Mouse (Mus musculus) limb, embryonic 10.5 days (tissue): Measurements from ENCODE around the gene Cntnap5a. TPM values are rescaled to one million over a fixed set of nuclear protein-coding genes. Genes with fewer than 3 reads are reported as not detected.

Experiments
- DNase-seq: peaks from one replicate; pipeline ENCODE4 v3.0.0-alpha.2; 2017; ENCODE audit warnings: low spot score
- H3K27ac ChIP-seq: fragments of 300-500 bp; sonication (generic); 2 replicates; pipeline ENCODE4 v1.5.1; 2016; ENCODE audit warnings: mild to moderate bottlenecking
- H3K27me3 ChIP-seq: fragments of 300-500 bp; sonication (generic); 2 replicates; pipeline ENCODE4 v1.6.1; 2016; ENCODE audit warnings: low read depth, mild to moderate bottlenecking; ENCODE audit not compliant: poor library complexity, severe bottlenecking
- H3K36me3 ChIP-seq: fragments of 300-500 bp; sonication (generic); 2 replicates; pipeline ENCODE4 v1.6.1; 2016; ENCODE audit warnings: mild to moderate bottlenecking, moderate library complexity
- H3K4me1 ChIP-seq: fragments of 300-500 bp; sonication (generic); 2 replicates; pipeline ENCODE4 v1.6.1; 2016
- H3K4me3 ChIP-seq: fragments of 300-500 bp; sonication (generic); 2 replicates; pipeline ENCODE4 v1.5.1; 2016; ENCODE audit warnings: mild to moderate bottlenecking, moderate library complexity
- H3K9me3 ChIP-seq: fragments of 300-500 bp; sonication (generic); replicated peaks from 2 replicates; pipeline ENCODE4 v1.6.1; 2016; ENCODE audit warnings: mild to moderate bottlenecking
- WGBS: fragments of 180-500 bp; shearing (Covaris S2); methylation state at CpG from one replicate; pipeline ENCODE4 v1.1.7; 2016; 5-methylcytosine and 5-hydroxymethylcytosine counted together
- polyA plus RNA-seq: library from polyadenylated mRNA; unstranded; fragments of >200 nt; fragmentation: Nextera tagmentation; extraction: Ambion mirVana; gene quantifications from 2 replicates; pipeline ENCODE4 v1.2.1, GENCODE M21; 2016

Cntnap5a gene
- polyA plus RNA-seq, 1 experiment from 2014 or later: not detected

DNA sequence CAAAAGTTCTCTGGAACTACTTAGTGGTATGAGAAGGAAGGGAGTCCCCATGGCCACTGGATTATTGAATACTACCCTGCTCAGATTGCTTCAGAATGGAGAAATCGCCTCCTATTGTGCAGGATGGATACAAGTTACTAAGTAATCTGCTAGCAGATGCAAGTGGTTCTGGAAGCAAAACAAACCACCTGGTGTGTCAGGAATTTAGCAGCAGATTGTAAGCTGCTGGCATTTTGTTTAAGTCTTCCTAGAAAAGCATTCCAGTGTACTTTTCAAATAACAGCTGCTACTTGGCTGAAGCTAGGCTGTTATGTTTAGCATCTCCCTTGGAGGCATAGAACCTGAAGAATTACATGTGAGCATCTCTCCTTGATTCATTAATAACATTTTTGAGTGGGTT is 247.5 kb downstream of the Cntnap5a start:
- no peaks in the 10 kb centered on the region for H3K36me3 ChIP-seq
- no peaks in the 10 kb centered on the region for H3K9me3 ChIP-seq
- no peak overlapping the region for H3K27ac ChIP-seq
- no peaks in the 10 kb centered on the region for H3K4me1 ChIP-seq
- DNase-seq: no peak
- no peak overlapping the region for H3K4me3 ChIP-seq
- WGBS: 35% methylated on average over 1 of the region's 1 CpGs
- H3K27me3 ChIP-seq: no peaks in the 10 kb centered on the region

DNA sequence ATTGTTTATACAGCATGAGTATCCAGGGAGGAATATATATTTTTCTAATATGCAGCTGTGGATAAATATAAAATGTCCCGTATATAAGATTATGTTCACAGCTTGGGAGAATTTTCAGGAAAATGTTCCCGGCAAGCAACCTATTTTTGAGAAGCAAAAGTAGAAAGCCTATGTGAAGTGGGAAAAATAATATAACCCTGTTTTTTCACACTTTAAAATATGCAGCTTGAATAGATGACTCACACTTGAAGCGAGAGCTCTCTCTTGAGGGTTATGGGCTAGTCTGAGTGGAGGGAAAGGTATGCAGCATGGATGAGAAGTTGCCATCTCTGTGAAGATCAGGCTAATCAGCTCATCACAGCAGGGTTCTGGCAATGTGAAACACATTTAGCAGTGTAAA is 261.3 kb downstream of the Cntnap5a start:
- H3K27me3 ChIP-seq: no peaks in the 10 kb centered on the region
- no peaks in the 10 kb centered on the region for H3K36me3 ChIP-seq
- H3K4me3 ChIP-seq: no peak overlapping the region
- H3K9me3 ChIP-seq: no peaks in the 10 kb centered on the region
- DNase-seq: no peak
- WGBS: 94% methylated on average over 3 of the region's 3 CpGs
- no peaks in the 10 kb centered on the region for H3K4me1 ChIP-seq
- H3K27ac ChIP-seq: no peak overlapping the region

DNA sequence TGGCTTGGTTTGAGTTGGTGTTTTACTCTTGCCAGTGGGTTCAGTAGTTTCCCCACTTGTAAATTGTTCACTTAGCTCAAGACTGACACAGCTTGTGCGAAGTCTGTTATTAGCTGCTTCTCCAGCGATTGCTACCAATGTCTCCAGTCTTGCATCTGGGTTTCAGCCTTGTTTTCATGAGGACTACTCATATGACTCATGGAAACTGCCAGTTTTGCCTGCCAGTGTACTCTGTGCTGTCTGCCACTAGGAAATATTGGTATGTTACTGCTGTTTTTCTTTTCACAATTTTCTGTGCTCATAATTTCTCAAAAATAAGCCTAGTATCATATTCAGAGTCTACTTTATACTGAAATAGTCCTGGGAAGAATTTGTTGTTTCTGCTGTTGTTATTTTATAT is 272.0 kb downstream of the Cntnap5a start:
- no peaks in the 10 kb centered on the region for H3K36me3 ChIP-seq
- 94% methylated on average over 2 of the region's 2 CpGs for WGBS
- H3K9me3 ChIP-seq: no peaks in the 10 kb centered on the region
- DNase-seq: no peak
- H3K4me3 ChIP-seq: no peak overlapping the region
- H3K27me3 ChIP-seq: no peaks in the 10 kb centered on the region
- H3K27ac ChIP-seq: no peak overlapping the region
- no peaks in the 10 kb centered on the region for H3K4me1 ChIP-seq

DNA sequence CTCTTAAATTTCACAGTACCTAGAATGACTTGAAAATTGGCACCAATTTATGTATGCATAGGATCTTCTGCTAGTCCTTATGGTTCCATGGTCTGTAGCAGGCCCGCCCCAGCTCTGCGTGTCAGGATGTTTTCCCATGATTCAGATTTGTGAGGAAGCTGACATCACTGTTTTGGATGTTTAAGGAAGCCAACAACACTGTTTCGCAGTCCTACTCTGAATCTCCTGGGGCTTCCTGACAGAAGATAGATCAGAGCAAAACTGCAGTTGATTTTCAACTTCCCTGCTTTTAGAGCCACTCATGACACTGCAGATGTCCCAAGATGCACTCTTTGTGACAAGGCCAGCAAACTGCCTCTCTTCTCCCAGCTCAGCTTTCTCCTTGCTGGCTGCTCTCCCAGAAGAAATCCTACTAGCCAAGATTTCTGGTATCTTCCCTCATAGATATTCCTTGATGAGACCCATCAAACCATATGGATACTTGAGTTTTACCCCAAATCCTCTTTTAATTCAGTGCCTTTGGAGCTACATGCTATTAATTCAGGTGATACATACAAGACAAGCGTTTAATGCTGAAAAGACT is 280.5 kb downstream of the Cntnap5a start:
- no peak overlapping the region for H3K4me3 ChIP-seq
- 86% methylated on average over 4 of the region's 4 CpGs for WGBS
- no peaks in the 10 kb centered on the region for H3K9me3 ChIP-seq
- no peaks in the 10 kb centered on the region for H3K27me3 ChIP-seq
- no peak for DNase-seq
- no peaks in the 10 kb centered on the region for H3K36me3 ChIP-seq
- no peak overlapping the region for H3K27ac ChIP-seq
- no peaks in the 10 kb centered on the region for H3K4me1 ChIP-seq

DNA sequence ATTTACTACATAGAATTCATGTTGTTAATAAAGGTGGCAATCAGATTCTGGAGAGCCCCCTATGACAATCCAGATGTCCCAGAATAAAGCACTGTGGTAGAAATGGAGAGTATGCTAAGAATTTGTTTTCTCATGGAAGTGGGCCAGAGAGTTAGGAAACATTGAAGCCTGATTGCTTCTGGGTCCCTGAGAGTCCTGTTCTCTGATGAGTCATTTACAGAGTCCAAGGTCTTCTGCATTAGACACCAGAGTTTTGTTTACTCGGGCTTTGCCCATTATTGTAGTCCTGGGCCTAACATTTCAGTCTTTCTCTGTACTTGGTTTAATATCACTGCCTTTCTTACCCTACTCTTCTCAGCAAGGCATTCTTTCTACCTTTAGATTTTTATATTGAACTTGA is 305.6 kb downstream of the Cntnap5a start:
- Histone ChIP-seq H3K27me3 (no peaks in the 10 kb centered on the region), H3K4me1 (no peaks in the 10 kb centered on the region), H3K9me3 (no peaks in the 10 kb centered on the region), H3K36me3 (no peaks in the 10 kb centered on the region), H3K27ac (no peak overlapping the region), H3K4me3 (no peak overlapping the region)
- WGBS: 88% methylated on average over 1 of the region's 1 CpGs
- no peak for DNase-seq

DNA sequence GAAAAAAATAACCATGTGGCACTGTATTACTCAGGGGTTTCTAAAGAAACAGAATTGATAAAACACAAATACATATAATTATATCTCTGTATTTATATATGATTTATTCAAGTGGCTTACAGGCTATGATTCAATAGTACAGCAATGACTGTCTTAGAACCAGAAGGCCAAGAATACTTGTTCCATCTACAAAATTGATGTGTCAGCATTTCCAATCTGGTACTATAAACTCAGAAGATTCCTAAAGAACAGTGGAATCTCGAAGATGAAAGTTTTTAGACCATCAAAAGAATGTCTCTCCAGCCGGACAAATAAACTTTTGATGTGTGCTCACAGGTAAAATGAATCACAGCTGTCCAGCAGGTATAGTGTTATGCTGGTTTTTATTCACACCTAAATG is 331.2 kb downstream of the Cntnap5a start:
- H3K36me3 ChIP-seq: no peaks in the 10 kb centered on the region
- H3K27ac ChIP-seq: no peak overlapping the region
- H3K4me3 ChIP-seq: no peak overlapping the region
- H3K9me3 ChIP-seq: no peaks in the 10 kb centered on the region
- WGBS: 81% methylated on average over 2 of the region's 2 CpGs
- no peaks in the 10 kb centered on the region for H3K4me1 ChIP-seq
- H3K27me3 ChIP-seq: no peaks in the 10 kb centered on the region
- no peak for DNase-seq

DNA sequence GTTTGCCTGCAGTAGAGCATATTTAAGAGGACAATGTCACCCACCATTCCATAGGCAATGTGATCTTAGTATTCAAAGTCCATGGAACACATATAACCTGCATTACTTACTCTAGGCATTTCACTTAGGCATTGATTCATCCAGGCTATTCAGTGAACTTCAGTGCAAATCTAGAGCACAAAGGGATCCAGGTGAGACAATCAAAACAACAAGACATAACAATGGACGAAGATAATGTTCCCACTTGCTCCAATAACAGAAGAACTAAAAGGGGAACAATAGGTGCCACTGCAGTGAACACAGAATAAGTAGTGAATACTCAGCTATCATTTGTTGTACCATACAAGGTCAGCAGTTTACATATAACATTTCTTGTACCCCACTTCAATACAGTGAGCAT is 345.1 kb downstream of the Cntnap5a start:
- Histone ChIP-seq H3K9me3 (no peaks in the 10 kb centered on the region), H3K4me1 (no peaks in the 10 kb centered on the region), H3K36me3 (no peaks in the 10 kb centered on the region), H3K27ac (no peak overlapping the region), H3K27me3 (no peaks in the 10 kb centered on the region), H3K4me3 (no peak overlapping the region)
- DNase-seq: no peak
- WGBS: 90% methylated on average over 1 of the region's 1 CpGs

DNA sequence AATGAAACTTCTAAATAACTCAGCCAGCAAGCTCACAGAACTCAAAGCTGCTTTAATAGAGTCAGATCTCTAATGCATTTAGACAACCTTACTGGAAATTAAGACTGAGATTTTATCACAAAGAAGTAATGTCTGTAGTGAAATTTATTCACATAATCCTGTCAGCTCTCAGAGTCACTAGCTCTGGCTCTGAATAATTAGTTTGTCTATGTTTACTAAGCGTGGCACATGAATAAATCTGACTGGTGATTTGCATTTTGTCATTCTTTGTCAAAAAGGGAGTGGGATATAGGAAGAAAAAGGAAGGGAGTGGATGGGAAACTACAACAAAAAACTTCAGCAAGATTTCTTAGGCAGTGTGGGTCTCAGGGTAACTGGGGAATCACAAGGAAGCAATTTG is 351.3 kb downstream of the Cntnap5a start:
- WGBS: 58% methylated on average over 1 of the region's 1 CpGs
- Histone ChIP-seq H3K4me3 (no peak overlapping the region), H3K36me3 (no peaks in the 10 kb centered on the region), H3K27me3 (no peaks in the 10 kb centered on the region), H3K9me3 (no peaks in the 10 kb centered on the region), H3K27ac (no peak overlapping the region), H3K4me1 (no peaks in the 10 kb centered on the region)
- no peak for DNase-seq

DNA sequence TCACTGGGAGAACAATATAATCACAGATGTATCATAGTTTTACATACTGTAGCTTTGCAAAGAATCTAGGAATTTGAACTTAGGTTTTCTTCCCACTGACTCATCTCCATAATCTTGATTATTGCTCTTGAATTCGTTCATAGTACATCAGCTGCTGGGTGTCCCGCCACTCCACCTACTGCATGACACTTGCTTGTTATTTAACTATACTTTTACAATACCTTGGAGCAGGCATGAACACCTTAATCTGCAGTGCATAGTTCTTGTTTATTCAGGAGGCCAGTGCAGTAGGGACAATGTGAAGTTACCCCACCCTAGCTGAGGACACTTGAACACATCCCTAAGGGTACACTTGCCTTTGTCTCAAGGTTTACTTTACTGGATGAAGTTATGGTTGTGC is 352.3 kb downstream of the Cntnap5a start:
- Histone ChIP-seq H3K36me3 (no peaks in the 10 kb centered on the region), H3K27ac (no peak overlapping the region), H3K4me1 (no peaks in the 10 kb centered on the region), H3K9me3 (no peaks in the 10 kb centered on the region), H3K27me3 (no peaks in the 10 kb centered on the region), H3K4me3 (no peak overlapping the region)
- WGBS: 87% methylated on average over 2 of the region's 2 CpGs
- no peak for DNase-seq

DNA sequence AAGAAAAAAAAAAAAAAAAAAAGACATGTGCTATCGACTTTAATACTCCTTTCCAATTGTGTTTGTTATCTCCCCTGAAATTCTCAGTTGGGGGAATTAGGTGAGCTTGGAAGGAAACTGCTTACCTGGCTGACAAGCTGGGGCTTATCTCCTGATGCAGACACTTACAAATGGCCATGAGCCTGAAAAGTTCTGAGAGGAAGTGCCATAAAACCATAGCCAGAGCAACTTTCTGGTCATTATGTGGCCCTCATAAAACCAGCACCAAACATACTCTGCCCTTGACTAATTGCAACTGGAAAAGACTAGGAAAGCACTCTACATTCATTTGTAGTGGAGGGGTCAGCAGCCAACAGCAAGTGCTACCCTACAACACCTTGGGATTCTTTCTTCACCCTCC is 359.5 kb downstream of the Cntnap5a start:
- H3K27ac ChIP-seq: no peak overlapping the region
- no peaks in the 10 kb centered on the region for H3K4me1 ChIP-seq
- no peaks in the 10 kb centered on the region for H3K27me3 ChIP-seq
- no peaks in the 10 kb centered on the region for H3K9me3 ChIP-seq
- H3K36me3 ChIP-seq: no peaks in the 10 kb centered on the region
- no peak for DNase-seq
- H3K4me3 ChIP-seq: no peak overlapping the region
- 42% methylated on average over 1 of the region's 1 CpGs for WGBS

DNA sequence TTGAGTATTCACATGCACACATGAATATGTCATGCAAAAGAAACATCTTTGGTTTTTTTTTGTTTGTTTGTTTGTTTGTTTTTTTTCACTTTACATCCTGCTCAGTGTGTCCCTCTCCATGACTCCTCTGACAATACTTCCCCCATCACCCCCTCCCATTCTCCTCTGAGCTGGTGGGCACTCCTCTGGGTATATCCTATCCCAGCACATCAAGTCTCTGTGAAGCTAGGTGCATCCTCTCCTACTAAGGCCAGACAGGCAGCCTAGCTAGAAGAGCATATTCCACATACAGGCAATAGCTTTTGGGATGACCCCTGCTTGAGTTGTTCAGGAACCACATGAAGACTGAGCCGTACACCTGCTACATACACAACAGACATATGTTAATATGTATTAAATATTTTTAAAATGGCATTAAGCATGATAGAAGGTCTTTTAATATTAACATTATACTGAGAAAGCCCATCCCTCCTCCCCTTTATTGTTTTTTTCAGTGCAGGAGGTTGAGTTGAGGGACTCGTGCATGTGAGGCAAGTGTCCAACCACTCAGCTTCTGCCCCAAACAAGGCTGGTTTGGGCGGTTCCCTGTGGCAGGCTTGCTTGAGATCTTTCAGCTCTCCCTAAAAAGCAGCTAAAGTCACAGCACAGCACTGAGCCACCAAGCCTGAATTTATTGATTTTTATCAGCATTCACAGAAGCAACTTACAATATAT is 422.6 kb downstream of the Cntnap5a start:
- H3K27me3 ChIP-seq: no peaks in the 10 kb centered on the region
- no peaks in the 10 kb centered on the region for H3K4me1 ChIP-seq
- 88% methylated on average over 3 of the region's 3 CpGs for WGBS
- DNase-seq: no peak
- H3K9me3 ChIP-seq: no peaks in the 10 kb centered on the region
- H3K36me3 ChIP-seq: no peaks in the 10 kb centered on the region
- H3K27ac ChIP-seq: no peak overlapping the region
- no peak overlapping the region for H3K4me3 ChIP-seq

DNA sequence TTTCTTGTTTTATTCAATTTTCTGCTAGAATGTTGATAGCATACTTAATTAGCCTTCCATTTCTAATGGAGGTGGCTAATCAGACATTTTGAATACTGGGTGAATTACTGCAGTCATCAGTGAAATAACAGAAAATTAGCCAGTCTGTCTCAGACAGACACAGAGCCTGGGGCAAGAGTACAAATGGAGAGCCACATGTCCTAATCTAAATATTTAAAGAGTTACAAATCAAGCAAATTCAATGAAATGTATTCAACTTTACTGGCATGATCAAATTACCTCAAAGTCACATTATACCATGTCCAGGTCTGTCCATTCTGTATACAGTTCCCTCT is 423.1 kb downstream of the Cntnap5a start:
- Histone ChIP-seq H3K4me1 (no peaks in the 10 kb centered on the region), H3K36me3 (no peaks in the 10 kb centered on the region), H3K4me3 (no peak overlapping the region), H3K9me3 (no peaks in the 10 kb centered on the region), H3K27me3 (no peaks in the 10 kb centered on the region), H3K27ac (no peak overlapping the region)
- DNase-seq: no peak

DNA sequence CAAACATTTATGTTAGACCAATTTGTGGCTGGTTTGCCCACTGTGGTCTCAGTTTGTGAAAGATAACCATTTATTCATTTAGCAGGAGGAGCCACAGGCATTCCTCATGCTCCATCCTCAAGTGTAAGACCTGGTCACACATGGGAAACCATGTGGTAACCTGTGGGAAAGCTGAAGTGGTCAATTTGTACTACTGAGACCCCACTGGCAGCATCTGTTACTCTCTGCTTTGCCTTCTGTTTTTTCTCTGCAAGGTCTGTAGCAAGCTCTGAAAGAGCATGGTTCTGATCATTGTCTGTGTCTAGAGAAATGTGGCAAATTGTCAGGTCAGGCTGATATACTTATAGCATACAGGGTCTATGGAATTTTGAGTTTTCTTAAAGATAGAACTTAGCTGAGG is 423.8 kb downstream of the Cntnap5a start:
- Histone ChIP-seq H3K36me3 (no peaks in the 10 kb centered on the region), H3K4me1 (no peaks in the 10 kb centered on the region), H3K9me3 (no peaks in the 10 kb centered on the region), H3K4me3 (no peak overlapping the region), H3K27me3 (no peaks in the 10 kb centered on the region), H3K27ac (no peak overlapping the region)
- no peak for DNase-seq

DNA sequence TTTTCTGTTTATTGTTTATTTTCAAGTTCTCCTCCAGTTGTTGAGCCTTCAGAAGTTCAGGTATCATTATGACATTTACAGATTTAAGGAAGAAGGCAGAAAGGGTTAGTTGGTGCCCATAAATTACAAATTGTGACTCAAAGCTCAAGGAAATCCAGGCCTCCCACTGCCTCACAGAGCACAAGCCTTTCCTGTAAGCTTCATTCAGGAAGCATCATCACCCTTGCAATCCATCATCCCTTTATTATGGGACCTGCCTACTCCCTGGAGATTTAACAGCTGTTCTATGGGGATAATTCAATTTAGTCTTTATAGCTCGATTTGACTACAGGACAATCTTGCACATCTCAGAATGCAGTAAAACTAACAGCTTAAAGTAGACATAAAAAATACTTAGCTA is 441.2 kb downstream of the Cntnap5a start:
- Histone ChIP-seq H3K27ac (no peak overlapping the region), H3K27me3 (no peaks in the 10 kb centered on the region), H3K36me3 (no peaks in the 10 kb centered on the region), H3K4me1 (no peaks in the 10 kb centered on the region), H3K9me3 (no peaks in the 10 kb centered on the region), H3K4me3 (no peak overlapping the region)
- DNase-seq: no peak
- 58% methylated on average over 1 of the region's 1 CpGs for WGBS
